In genomic region chr6:18543878-18544277, GRCm38 (mm10) we compare ENCODE assay signal across 24 mouse cellular contexts. TPM values are rescaled to one million over a fixed set of nuclear protein-coding genes. Genes with fewer than 3 reads are reported as not detected.
DNase-seq lines count a peak whose midpoint lies in the region; ATAC-seq and TF ChIP-seq lines count a peak whose summit lies in the region.
"Had no signal": no experiment of that assay in that cellular context is flagged by ENCODE, and none has a peak within 500 bp of the region (broad histone marks: within the 10 kb centered on the region; RNA-seq: fewer than 3 reads in every experiment).

No protein-coding gene starts in this region.

- no peak for TF ChIP-seq CTCF in midbrain, postnatal 0 days (IDR thresholded peaks at IDR 0.05)

- no peak overlapping the region for H3K27ac ChIP-seq in midbrain, postnatal 0 days (ENCODE audit: low read depth, low read length)
- no peak overlapping the region for H3K27ac ChIP-seq in midbrain, embryonic 15.5 days
- H3K27ac ChIP-seq: embryonic facial prominence, embryonic 15.5 days; forebrain, embryonic 10.5 days; hindbrain, embryonic 10.5 days; hindbrain, embryonic 15.5 days had no signal

- no peaks in the 10 kb centered on the region for H3K36me3 ChIP-seq in midbrain, postnatal 0 days (ENCODE audit: insufficient read depth, low read length)
- no peaks in the 10 kb centered on the region for H3K36me3 ChIP-seq in midbrain, embryonic 15.5 days (replicated peaks)
- H3K36me3 ChIP-seq: embryonic facial prominence, embryonic 15.5 days; forebrain, embryonic 10.5 days; heart, embryonic 12.5 days; hindbrain, embryonic 10.5 days; hindbrain, embryonic 15.5 days had no signal

- ATAC-seq in midbrain, postnatal 0 days (ENCODE audit: low FRiP score): no peak
- ATAC-seq in midbrain, embryonic 15.5 days (replicated peaks): no peak
- ATAC-seq: forebrain, embryonic 16.5 days had no signal

- intact Hi-C loops in gastrocnemius, postnatal 14 days (cut with DNase I; ENCODE audit: low total_unique reads): no loop called here

- no peaks in the 10 kb centered on the region for H3K27me3 ChIP-seq in midbrain, postnatal 0 days (ENCODE audit: insufficient read depth, low read length)
- no peaks in the 10 kb centered on the region for H3K27me3 ChIP-seq in midbrain, embryonic 15.5 days (replicated peaks)
- H3K27me3 ChIP-seq: CH12.LX; embryonic facial prominence, embryonic 15.5 days; heart, embryonic 12.5 days; hindbrain, embryonic 15.5 days had no signal

- DNase-seq in midbrain, postnatal 0 days (ENCODE audit: low spot score): peak; percentile 8
- DNase-seq in kidney, adult 9 months: peak; percentile 84
- DNase-seq in kidney, postnatal 10 days: peak; percentile 27
- peak; percentile 4 to 15 for DNase-seq in kidney, postnatal 4 days
- no peak for DNase-seq in gastrocnemius, postnatal 14 days
- no peak for DNase-seq in right cerebral cortex, postnatal 10 days (ENCODE audit: low spot score in 2 of 2)
- DNase-seq in yolk sac, embryonic 10.5 days (ENCODE audit: low spot score): no peak
- DNase-seq: adrenal gland, adult 8-10 months; adrenal gland, postnatal 36 days; cerebellum, adult 2 months; cerebellum, postnatal 10 days; embryo, embryonic 11 days; gastrocnemius, postnatal 25 days had no signal

- 67% methylated on average over 2 of the region's 2 CpGs for WGBS in midbrain, postnatal 0 days
- WGBS in midbrain, embryonic 15.5 days: 76% methylated on average over 2 of the region's 2 CpGs

- no peak overlapping the region for H3K9ac ChIP-seq in midbrain, postnatal 0 days (replicated peaks; ENCODE audit: low read length, poor library complexity, severe bottlenecking)
- no peak overlapping the region for H3K9ac ChIP-seq in midbrain, embryonic 15.5 days
- H3K9ac ChIP-seq: embryonic facial prominence, embryonic 15.5 days; heart, embryonic 12.5 days; hindbrain, embryonic 15.5 days had no signal

- no peak overlapping the region for H3K4me3 ChIP-seq in midbrain, postnatal 0 days (ENCODE audit: low read depth, low read length)
- no peak overlapping the region for H3K4me3 ChIP-seq in midbrain, embryonic 15.5 days
- H3K4me3 ChIP-seq: embryonic facial prominence, embryonic 15.5 days; erythroblast, embryonic 14.5 days; forebrain, embryonic 10.5 days; heart, embryonic 12.5 days; hindbrain, embryonic 10.5 days; hindbrain, embryonic 15.5 days had no signal

- no peak overlapping the region for H3K4me2 ChIP-seq in midbrain, postnatal 0 days (ENCODE audit: low read depth, low read length, poor library complexity, severe bottlenecking)
- no peak overlapping the region for H3K4me2 ChIP-seq in midbrain, embryonic 15.5 days
- H3K4me2 ChIP-seq: embryonic facial prominence, embryonic 15.5 days; heart, embryonic 12.5 days; hindbrain, embryonic 15.5 days had no signal

- H3K9me3 ChIP-seq in midbrain, postnatal 0 days (ENCODE audit: low read length): no peaks in the 10 kb centered on the region
- H3K9me3 ChIP-seq in midbrain, embryonic 15.5 days: no peaks in the 10 kb centered on the region
- H3K9me3 ChIP-seq: embryonic facial prominence, embryonic 15.5 days; forebrain, embryonic 10.5 days; heart, embryonic 12.5 days; hindbrain, embryonic 10.5 days; hindbrain, embryonic 15.5 days had no signal

- 0 out of 2 replicates have a peak, but pooled peaks cover 3% of the 10 kb centered on the region for H3K4me1 ChIP-seq in midbrain, postnatal 0 days (ENCODE audit: insufficient read depth, low read length)
- H3K4me1 ChIP-seq in midbrain, embryonic 15.5 days: peaks cover 4% of the 10 kb centered on the region

RNA-seq across cellular contexts. Expression of gene Cttnbp2, which starts 29.2 kb away (rescaled TPM):
- total RNA-seq in midbrain, postnatal 0 days (2014; rRNA removed): 32.2 and 33.9 TPM in 2 replicates
- 23.6 and 27.3 TPM in 2 replicates for polyA plus RNA-seq in midbrain, postnatal 0 days (2015; fragmentation: Nextera tagmentation; extraction: Ambion mirVana)
- polyA plus RNA-seq in midbrain, embryonic 15.5 days (2015; fragmentation: Nextera tagmentation; extraction: Ambion mirVana): 51.0 and 62.7 TPM in 2 replicates
- 1 to 10 TPM; 2.1 to 2.7 TPM for total RNA-seq in gastrocnemius, postnatal 14 days (2021)
- total RNA-seq: common myeloid progenitor, adult 5-6 weeks; granulocyte monocyte progenitor cell, adult 5-6 weeks had no signal
- polyA plus RNA-seq: erythroblast, embryonic 14.5 days had no signal

Comparison
In these comparisons a context has a peak if more than half of its experiments do, and no peak if none do; other contexts are left out.
1. DNase-seq: peak in midbrain, postnatal 0 days (single experiment), kidney, adult 9 months (single experiment), kidney, postnatal 10 days (single experiment) and kidney, postnatal 4 days (2 of 2); none in gastrocnemius, postnatal 14 days (single experiment), right cerebral cortex, postnatal 10 days (0 of 2) and yolk sac, embryonic 10.5 days (single experiment).